Mouse (Mus musculus) brain, embryonic 14.5 days (tissue): Measurements from ENCODE around the gene Gm43518.

Source experiments
- CTCF ChIP-seq: fragments of 200-500 bp; IDR thresholded peaks from 2 replicates; pipeline ENCODE4 v1.5.1; 2012; ENCODE audit warnings: inconsistent platforms, mild to moderate bottlenecking, moderate library complexity, borderline replicate concordance; ENCODE audit not compliant: insufficient read depth, insufficient read length; ENCODE audit errors: extremely low read depth
- POLR2A ChIP-seq: fragments of 200-500 bp; IDR thresholded peaks from 2 replicates; pipeline ENCODE4 v1.6.1; 2012; ENCODE audit warnings: mild to moderate bottlenecking, inconsistent platforms, borderline replicate concordance; ENCODE audit not compliant: poor library complexity, insufficient read depth, insufficient read length, severe bottlenecking; ENCODE audit errors: extremely low read depth

GRCm38 (mm10) chr5:123897352-123897751 lies 29.9 kb upstream of the Gm43518 start:
- TF ChIP-seq POLR2A (no peak), CTCF (no peak)
